Mouse (Mus musculus): Measurements from ENCODE around the gene Fas. TPM values are rescaled to one million over a fixed set of nuclear protein-coding genes. Genes with fewer than 3 reads are reported as not detected.

Fas gene
- total RNA-seq (2023): 31.3 TPM

GRCm38 (mm10) chr19:34289948-34290789 lies at the start of gene Fas:
TSS of gene Fas (plus strand) at chr19:34290666.

GRCm38 (mm10) chr19:34254880-34255681 lies 35.4 kb upstream of the Fas start, which contains the start of gene Acta2:
TSS of gene Acta2 (minus strand) at chr19:34255590.

Other genes starting within 250 kb of the Fas start
- not detected for gene Lipn, start 223.3 kb upstream of the Fas start, total RNA-seq (2023)
- not detected for gene Lipm, start 189.7 kb upstream of the Fas start, total RNA-seq (2023)
- gene Ankrd22, start 124.6 kb upstream of the Fas start, total RNA-seq (2023): not detected
- 58.3 TPM for gene Stambpl1, start 98.4 kb upstream of the Fas start, total RNA-seq (2023)
- gene Acta2, start 35.1 kb upstream of the Fas start, total RNA-seq (2023): 1.2 TPM
- gene Ch25h, start 184.5 kb downstream of the Fas start, total RNA-seq (2023): not detected
- 71.9 TPM for gene Lipa, start 236.8 kb downstream of the Fas start, total RNA-seq (2023)

Data from CD4-positive naive resting alpha-beta T cell, adult 57 days (primary cell).